Mouse (Mus musculus): Measurements from ENCODE around the gene Rab7b. TPM values are rescaled to one million over a fixed set of nuclear protein-coding genes. Genes with fewer than 3 reads are reported as not detected.

The Rab7b gene
- polyA plus RNA-seq (2017; shearing (Covaris generic)) = 0.14 TPM

DNA sequence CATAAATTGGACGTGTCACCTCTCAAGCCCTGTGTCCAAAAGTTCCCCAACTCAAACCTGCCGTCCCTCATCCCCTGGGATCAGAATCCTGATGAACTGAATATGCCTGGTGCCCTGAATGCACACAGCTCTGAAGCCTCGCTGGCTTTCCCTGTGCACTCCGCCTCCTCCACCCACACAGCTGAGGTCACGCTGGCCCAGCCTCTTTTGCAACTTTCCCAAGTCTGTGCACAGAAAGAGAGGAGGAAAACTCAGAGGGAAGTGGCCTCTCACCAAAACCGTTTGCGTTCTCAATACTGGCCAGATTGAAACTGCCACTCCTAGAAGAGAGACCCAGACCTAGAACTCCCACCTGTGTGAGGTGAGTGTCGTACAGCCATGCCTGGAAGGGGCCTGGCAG is at the start of gene Rab7b:
Gene Rab7b, plus strand, starts transcription at position 221 of the 400 bp plus-strand sequence.

GRCm38 (mm10) chr1:131743868-131744464 is 55.5 kb downstream of the Rab7b start, which contains the start of gene Slc26a9:
Gene Slc26a9, plus strand, starts transcription at chr1:131744022.

Other genes starting within 250 kb of the Rab7b start
- gene Srgap2, start 161.3 kb upstream of the Rab7b start, polyA plus RNA-seq (2017; shearing (Covaris generic)) = 30.2 TPM
- gene Fam72a, start 160.8 kb upstream of the Rab7b start, polyA plus RNA-seq (2017; shearing (Covaris generic)) = 1.3 TPM
- gene Avpr1b, start 89.5 kb upstream of the Rab7b start, polyA plus RNA-seq (2017; shearing (Covaris generic)) = 0.05 TPM
- gene Ctse, start 50.4 kb upstream of the Rab7b start, polyA plus RNA-seq (2017; shearing (Covaris generic)) = 25.1 TPM
- gene Slc26a9, start 55.3 kb downstream of the Rab7b start, polyA plus RNA-seq (2017; shearing (Covaris generic)) = not detected
- 0.06 TPM for gene Pm20d1, start 108.7 kb downstream of the Rab7b start, polyA plus RNA-seq (2017; shearing (Covaris generic))
- gene Slc41a1, start 138.8 kb downstream of the Rab7b start, polyA plus RNA-seq (2017; shearing (Covaris generic)) = 29.1 TPM
- 38.7 TPM for gene Rab29, start 178.5 kb downstream of the Rab7b start, polyA plus RNA-seq (2017; shearing (Covaris generic))
- gene Nucks1, start 221.8 kb downstream of the Rab7b start, polyA plus RNA-seq (2017; shearing (Covaris generic)) = 45.2 TPM